Mouse (Mus musculus): ENCODE results near the gene Tnfrsf19.

Tnfrsf19 gene

DNA sequence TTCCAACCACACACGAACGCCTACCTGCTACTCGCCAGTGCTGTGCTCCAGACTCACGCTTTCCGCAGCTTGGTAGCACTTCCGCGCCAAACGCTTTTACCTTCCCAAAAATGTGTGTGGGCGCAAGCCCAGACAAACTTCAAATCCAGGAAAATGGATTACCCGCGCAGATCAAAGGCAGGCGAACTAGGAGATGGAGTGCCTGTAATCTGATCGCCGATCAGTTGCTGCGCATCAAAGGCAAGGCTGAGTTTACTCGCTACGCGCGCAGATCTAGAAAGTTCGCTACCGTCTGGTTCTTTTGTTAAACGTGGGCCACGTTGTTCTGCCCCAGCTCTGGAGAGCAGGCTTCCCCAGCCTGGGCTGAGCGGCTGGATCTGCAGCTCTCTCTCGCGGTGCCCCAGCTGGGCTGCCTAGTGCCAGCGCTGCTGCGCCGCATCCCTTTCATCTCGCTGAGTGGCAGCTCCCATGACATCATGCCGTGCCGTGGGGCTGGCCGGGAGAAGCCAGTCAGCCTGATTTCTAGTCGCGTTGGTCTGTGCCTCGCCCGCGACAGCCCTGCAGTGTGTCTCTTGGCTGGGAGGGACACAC lies at the start of gene Tnfrsf19:
TSS of gene Tnfrsf19 (minus strand) at position 400 of the 591 bp plus-strand sequence.
- DNase-seq: peak; percentile 41

GRCm38 (mm10) chr14:61092073-61092472 lies 45.8 kb upstream of the Tnfrsf19 start:
- no peak for DNase-seq

- no peak for DNase-seq
These were observed 44.7 kb upstream of the Tnfrsf19 start for GRCm38 (mm10) chr14:61090955-61091354.

DNA sequence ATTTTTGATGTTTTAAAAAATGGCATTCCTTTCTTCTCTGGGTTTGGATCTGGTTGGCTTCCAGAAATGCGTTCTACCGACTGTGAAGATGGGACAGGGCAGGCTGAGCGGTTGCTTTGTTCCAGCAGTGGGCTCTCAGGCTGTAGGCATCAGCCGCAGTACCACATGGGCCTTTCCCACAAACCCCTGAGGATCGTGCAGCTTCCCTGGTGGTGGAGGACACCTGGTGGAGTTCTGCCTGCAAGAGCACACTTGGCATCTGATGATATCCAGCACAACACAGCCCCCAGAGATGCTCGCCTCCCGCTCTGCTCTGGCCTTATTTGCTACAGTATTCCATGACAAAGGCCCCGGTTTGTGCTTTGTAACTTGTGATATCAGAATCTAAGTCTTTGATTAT lies 41.9 kb upstream of the Tnfrsf19 start:
- no peak for DNase-seq

GRCm38 (mm10) chr14:61085325-61085724 lies 39.0 kb upstream of the Tnfrsf19 start:
- DNase-seq: peak; percentile 10

GRCm38 (mm10) chr14:61069555-61069954 lies 23.3 kb upstream of the Tnfrsf19 start:
- no peak for DNase-seq

- DNase-seq: no peak
These were observed 15.4 kb upstream of the Tnfrsf19 start for GRCm38 (mm10) chr14:61061729-61062128.

DNA sequence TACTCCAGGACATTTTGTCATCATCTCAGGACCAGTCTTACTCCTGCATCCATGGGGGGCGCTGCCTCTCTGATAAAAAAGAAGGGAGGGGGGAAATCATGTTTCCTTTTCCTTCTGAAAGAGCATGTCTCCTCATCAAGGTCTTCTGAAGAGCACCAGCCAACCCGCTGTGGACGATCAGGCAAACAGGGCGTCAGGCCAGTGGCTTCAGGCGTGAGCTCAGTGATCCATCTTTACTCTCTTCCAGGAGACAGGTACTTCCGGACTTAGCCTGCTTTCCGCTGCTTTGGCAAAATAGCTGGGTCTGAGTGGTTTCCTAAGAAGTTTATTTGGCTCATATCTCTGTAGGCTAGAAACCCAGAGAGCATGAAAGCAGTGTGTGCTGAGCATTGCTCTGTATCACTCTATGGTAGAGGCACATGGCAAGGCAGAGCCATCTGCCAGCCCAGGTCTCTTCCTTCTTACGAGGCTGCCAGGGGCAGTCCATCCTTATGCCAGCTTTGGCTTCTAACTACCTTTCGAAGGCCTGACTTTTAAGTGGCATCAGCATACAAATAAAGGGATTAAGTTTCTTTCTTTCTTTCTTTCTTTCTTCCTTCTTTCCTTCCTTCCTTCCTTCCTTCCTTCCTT lies 13.1 kb upstream of the Tnfrsf19 start:
- no peak for DNase-seq

- no peak for DNase-seq
These were observed 10.7 kb upstream of the Tnfrsf19 start for GRCm38 (mm10) chr14:61056962-61057361.

GRCm38 (mm10) chr14:61056445-61056844 lies 10.2 kb upstream of the Tnfrsf19 start:
- DNase-seq: no peak

DNA sequence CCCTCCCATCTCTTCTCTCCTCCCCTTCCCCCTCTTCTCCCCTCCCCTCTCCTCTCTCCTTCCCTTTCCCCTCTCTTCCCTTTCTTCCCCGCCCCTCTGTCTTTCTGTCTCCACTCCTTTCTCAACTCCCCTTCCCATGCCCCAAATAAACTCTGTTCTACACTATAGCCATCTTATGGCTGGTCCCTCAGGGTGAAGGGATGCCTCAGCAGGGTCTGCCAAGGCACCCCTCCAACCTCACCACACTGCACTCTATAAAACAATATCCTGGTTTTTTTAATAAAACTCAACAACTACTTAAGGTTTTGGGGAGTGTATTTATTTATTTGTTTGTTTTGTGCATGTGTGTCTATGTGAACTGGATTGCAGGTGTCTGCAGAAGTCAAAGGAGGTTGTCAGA lies 9.6 kb upstream of the Tnfrsf19 start:
- no peak for DNase-seq

GRCm38 (mm10) chr14:61052163-61052562 lies 5.9 kb upstream of the Tnfrsf19 start:
- no peak for DNase-seq

GRCm38 (mm10) chr14:61045446-61046090 lies 722 bp downstream of the Tnfrsf19 start:
- no peak for DNase-seq

- DNase-seq: no peak
These were observed 2.0 kb downstream of the Tnfrsf19 start for GRCm38 (mm10) chr14:61044316-61044715.

DNA sequence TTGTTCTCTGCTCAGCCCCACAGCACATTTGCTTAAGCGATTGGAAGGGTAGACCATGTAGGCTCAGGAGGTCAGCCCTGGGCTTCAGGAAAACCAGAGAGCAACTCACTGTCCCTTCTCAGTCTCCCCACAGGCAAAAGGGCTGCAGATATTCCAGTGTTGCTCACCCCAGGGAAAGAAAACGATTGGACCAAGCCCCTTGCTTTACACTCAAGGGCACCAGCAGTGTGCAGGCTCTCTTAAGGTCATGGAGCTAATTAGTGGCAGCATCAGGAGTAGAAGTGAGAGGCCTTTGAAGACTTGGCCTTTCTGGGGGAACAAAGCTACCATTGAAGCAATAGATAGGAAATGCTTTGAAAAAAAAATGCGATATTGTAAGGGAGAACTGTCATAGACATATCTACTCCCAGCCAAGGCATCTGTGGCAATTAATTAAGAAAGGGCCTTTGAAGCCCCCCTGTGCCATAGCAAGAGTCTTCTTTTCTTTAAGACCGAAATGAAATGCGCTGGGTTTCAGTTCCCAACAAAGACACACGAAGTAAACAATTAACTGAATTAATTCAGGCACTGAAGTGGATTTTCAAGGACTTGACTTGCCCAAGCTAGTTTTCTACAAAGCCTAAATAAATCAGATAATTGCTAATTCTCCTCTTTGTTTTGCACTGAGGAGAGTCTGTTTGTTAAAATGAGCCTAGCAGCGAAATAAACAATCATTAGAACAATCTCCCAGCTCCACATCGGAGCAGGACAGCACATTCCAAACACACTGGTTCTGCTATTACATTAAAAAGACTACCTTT lies 2.6 kb downstream of the Tnfrsf19 start:
- no peak for DNase-seq

DNA sequence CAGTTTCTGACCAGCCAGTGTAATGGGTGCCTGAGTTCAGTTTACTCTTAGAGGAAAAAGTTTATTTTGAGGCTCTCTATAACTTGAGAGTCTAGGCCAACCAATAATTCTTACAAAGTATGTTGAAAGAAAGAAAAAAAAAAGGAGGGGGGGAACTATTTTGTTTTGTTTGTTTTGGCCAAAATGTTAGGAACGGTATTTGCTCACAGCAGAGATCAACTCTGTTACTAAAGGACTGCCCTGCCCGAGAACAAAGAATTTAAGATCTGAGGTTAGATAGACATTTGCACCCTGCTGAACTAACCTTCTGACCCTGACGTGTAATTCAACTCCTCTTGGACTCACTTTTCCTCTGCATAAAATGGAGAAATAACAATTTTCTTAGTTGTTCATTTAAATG lies 4.0 kb downstream of the Tnfrsf19 start:
- no peak for DNase-seq

DNA sequence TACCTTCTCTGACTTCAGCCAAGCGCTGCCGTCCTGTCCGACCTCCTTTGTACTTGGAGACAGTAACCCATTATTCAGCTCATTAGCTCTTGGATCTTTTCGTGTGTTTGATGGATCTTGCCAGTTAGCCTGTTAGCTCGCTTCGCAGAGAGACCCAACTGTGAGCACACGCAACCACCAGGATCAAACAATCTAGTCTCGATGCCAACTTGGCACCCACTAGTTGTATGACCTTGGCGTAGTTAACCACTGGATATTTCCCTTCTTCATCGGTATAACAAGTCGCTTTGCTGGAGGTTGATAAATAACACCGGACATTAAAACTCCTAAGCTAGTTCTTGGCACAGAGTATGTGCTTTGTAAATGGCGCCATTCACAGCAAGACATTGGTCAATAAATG lies 6.1 kb downstream of the Tnfrsf19 start:
- DNase-seq: no peak

DNA sequence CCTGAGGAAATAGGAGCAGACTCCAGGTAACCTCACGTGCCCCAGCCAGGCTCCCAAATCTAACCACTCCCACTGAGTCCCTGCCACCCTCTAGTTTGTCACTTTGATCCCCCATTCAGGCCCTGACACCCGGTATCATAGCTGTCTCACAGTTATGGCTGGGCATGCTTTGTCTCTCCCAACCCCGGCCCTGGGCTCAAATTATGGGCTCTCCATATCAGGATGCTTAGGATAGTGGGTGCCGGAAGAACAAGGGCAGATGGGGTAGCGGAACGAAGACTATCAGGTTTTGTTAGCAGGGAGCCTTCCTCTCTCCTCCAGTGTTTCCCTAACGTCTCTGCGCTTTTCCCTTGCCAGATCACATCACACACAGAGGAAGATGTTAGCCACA lies 8.2 kb downstream of the Tnfrsf19 start:
- DNase-seq: no peak

GRCm38 (mm10) chr14:61037321-61038081 lies 8.8 kb downstream of the Tnfrsf19 start:
- no peak for DNase-seq

GRCm38 (mm10) chr14:61030366-61030765 lies 15.9 kb downstream of the Tnfrsf19 start:
- DNase-seq: no peak

- no peak for DNase-seq
These were observed 22.3 kb downstream of the Tnfrsf19 start for GRCm38 (mm10) chr14:61024006-61024405.

DNA sequence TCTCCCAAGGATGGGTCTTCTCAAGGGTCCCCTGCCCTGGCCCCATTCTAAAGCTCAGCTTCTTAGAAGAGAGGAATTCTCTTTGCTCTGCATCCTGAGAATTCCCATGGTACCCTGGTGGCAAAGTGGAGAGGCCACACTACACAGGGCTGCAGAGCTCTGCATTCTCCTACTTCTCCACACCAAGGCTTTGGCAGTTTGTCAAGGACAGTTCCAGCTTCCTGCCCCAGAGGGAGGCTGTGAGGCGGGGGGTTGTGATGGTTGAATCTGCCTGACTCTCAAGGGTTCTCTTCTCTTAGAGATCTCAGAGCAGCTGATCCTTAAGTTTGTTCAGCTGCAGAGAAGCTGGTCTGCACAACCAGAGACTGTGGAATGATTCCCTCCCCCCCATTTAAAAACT lies 23.9 kb downstream of the Tnfrsf19 start:
- DNase-seq: no peak

- DNase-seq: no peak
These were observed 25.3 kb downstream of the Tnfrsf19 start for GRCm38 (mm10) chr14:61020968-61021367.
